Mouse (Mus musculus): ENCODE data around the gene Phgdh.
A peak's percentile ranks its signal among the peaks of the same experiment; 100 is the strongest.

The Phgdh gene

DNA sequence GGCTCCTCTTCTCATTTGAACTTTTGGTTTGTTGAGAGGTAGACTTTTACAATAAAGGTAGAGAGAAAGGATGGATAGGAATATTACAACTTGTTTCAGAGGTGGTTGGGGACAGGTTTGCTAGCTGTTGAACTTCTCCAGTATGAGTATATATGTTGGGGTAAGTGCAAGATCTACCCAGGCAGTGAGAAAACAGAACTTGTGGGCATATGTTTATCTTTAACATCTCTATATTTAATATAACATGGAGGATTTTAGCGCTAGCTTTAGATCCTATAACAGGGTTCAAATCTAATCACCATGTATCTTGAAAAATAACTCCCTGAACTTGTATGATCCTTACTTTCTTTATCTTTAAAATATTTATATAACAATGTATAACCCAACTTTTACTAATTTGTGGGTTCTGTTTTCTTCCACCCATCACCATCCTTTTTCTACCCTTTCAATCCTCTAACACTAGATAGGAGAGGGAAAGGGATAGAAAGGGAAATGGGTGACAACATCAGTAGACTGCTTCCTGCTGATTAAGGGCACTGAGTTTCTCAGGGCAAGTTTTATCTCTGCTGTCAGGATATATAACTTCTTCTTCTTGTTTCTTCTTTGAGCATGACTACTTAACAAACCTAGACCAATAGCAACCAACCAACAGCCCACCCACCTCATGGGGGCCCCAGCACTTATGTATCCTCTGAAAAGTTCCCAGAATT is 40.2 kb downstream of the Phgdh start:
- DNase-seq (ENCODE audit: low read depth, low spot score) = no peak

DNA sequence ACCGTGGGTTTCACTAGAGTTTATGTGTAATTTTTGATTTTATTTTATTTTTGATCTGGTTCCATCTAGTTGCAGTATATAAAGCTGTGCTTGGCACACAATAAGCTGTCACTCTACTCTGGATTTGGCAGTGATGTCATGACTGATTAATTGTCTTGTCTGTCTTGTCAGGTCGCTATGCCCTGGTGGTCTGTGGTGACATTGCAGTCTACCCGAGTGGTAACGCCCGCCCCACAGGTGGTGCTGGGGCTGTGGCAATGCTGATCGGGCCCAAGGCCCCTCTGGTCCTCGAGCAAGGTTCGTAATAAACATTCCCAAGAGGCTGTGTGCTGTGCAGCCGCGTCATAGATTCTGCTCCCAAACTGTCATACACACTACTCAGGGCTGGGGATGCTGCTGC is 43.8 kb downstream of the Phgdh start:
- no peak for DNase-seq (ENCODE audit: low read depth, low spot score)

DNA sequence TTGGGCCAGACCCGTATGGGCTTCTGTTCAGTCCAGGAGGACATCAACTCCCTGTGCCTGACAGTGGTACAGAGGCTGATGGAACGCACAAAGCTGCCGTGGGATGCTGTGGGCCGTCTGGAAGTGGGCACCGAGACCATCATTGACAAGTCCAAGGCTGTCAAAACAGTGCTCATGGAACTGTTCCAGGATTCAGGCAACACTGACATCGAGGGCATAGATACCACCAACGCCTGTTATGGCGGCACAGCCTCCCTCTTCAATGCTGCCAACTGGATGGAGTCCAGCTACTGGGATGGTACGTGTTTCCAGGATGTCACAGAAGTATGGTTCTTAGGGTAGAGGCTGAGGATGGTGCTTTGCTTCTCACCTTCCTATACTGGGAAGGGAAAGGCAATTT is 48.7 kb downstream of the Phgdh start:
- no peak for DNase-seq (ENCODE audit: low read depth, low spot score)

DNA sequence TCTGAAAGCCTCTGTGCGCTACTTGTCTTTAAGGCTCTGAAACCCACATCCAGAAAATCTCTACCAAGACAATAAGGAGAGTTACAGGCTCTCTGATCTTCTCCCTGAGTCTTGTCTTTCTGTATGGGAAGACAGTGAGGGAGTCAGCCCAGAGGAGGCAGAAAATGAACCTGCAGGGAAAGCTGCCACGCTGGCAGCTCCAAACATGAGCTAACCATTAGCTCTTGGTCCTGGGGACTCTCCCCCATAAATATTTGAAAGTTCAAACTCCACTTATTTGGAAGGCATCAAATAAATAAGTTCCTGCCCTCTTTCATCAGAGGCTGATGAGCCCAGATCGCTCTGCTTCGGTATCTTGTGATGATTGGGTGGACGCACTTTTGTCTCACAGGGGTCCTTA is 56.6 kb downstream of the Phgdh start:
- no peak for DNase-seq (ENCODE audit: low read depth, low spot score)

DNA sequence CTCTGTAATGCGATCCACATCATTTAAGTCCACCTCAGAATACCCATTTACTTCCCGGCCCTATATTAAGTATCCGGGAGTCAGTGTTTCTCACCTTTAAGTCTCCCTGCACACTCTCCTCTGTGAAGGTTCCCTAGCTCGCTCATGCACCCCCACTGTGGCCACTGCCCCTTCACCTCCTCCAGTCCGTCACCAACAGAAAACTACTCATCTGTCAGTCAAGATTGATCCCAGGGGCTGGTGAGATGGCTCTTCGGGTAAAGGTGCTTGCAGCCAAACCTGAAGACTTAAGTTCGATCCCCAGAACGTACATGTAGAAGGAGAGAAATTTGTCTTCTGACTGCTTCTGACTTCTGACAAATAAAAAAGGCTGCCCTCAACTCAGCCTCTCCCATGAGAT is 57.4 kb downstream of the Phgdh start:
- no peak for DNase-seq (ENCODE audit: low read depth, low spot score)

DNA sequence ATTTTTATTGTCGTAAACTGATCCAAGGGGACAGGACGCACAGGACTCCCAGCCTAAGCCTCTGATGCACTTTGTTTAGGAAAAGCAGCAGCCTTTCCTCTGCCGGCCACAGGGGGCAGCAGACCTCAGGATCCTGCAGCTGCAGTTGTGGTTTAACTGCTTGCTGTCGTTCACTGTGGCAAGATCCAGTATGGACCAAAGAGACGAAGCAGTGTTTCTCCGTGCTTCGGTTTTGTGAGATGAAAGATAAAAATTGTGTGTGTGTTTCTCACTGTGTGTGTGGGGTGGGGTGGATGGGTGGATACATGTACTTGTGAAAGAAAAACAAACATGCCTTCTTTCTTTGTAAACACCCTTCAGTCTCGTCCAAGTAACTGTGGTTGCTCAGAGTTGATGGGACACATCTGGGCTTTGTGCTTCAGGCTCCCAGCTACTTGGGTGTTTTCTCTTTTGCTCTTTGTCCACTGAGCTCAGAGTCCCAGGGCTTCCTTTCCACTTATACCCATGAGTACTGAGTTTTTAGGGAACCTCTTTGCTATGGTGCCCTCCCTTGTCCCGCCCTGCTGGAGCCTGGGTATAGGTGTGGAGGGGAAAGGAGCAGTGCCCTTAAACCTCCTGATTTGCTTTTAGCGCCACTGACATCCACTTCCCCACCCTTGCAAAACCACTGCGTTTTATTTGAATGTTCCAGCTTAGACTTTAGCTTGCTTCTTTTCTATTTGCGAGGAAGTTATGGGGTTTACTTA is 58.7 kb downstream of the Phgdh start:
- peak; percentile 48 for DNase-seq (ENCODE audit: low read depth, low spot score)

DNA sequence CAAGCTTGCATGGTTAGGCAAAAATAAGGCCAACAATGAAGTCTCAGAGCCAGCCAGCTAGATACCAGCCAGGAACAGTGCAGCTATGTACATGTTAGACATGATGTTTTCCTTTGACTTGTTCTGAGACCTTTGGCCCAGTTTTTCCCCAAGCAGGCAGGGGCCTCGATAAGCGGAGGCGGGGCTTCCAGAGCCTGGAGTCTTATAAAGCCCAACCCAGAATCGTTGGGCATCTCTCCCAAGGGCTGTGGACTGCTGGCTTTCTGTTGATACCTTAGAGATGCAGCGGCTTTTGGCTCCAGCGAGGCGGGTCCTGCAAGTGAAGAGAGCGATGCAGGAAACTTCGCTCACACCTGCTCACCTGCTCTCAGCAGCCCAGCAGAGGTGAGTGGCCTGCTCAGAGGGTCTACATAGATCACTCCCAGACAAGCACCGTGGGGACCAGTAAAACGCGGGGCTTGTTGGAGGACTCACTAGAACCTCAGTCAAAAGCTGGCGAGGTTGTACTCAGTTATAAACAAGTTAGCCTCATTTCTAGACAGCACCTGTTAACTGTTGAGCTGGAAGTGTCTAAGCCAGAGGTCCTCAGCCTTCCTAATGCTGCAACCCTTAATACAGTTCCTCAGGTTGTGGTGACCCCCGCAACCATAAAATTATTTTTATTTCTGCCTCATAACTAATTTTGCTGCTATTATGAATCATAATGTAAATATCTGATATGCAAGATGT is 59.4 kb downstream of the Phgdh start, which contains the start of gene Hmgcs2:
Gene Hmgcs2 (plus strand): TSS at position 232 of the 729 bp plus-strand sequence.
- no peak for DNase-seq (ENCODE audit: low read depth, low spot score)

DNA sequence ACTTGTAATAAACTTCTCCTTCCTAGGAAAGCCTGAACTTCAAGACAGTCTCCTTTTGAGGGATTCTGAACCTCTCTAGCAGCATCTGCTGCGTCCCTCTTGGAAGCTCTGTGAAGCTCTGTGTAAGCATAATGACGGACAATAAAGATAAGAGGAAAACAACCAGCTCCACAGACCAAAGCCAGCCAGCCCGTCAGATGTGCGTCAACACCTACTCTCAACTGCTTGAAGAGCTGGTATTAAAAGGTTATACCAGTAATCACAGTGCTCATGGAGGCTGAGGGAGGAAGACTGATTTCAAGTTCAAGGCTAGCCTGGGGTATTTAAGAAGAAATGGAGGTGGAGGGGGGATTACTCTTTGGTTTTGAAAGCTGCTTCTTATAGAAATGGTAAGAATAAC is 60.1 kb downstream of the Phgdh start:
- no peak for DNase-seq (ENCODE audit: low read depth, low spot score)

DNA sequence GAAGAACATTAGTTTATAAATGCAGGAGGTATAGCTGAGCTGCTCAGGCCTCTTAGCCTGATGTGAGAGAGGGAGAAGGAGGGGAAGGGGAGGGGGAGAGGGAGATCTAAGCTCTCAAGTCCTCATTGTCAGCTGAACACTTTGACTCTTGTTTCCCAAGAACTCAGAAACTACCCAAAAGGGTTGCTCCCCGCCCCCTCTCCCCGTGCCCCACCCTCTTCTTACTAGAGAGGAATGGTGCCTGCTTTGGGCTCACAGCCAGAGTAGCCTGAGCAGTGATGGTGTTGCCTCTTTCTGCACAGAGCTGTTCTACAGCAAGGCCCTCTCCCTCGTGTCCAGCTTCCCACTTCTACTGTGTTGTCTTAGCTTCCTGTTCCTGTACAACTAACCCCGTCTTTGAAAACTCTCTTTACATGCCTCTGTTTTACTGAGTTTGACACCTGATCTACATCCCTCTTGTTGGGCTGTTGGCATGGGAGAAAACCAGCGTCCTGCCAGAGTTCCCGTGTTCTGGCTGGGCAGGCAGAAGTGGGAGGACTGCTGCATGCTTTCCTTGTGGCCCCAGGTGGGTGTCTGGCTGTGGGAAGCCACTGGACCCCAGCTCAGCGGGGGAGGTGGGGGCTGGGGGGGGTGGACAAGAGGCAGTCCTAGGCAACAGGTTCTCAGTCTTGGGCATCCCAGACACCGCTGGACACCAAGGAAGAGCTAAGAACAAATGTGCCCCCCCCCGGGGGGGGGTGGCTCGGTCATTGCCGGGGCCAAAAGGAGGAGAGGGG is 66.0 kb downstream of the Phgdh start:
- DNase-seq (ENCODE audit: low read depth, low spot score) = no peak

DNA sequence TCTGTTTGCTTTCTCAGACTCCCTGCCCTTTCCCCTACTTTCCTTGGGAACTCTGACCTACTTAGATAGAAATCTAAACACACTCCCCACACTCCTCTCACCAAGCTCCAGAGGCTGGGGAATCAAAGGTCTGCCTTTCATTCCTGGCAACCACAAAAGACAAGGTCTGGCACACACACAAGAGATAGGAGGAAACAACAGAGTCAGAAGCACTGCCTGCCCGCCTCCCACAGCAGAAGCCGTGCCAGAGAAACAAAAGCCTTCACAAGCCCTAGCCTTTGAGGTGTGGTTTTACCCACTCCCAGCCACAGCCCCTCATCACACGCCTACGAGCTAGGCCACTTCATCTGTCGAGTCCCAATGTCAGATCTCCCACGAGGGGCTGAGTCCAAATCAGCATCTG is 72.5 kb downstream of the Phgdh start:
- no peak for DNase-seq (ENCODE audit: low read depth, low spot score)
